Mouse (Mus musculus) thymus, adult 2 months (tissue): ENCODE data around the gene Gpcpd1.

Source experiments
- CTCF ChIP-seq: fragments of 200-500 bp; IDR thresholded peaks from 2 replicates; pipeline ENCODE4 v1.5.1; 2012; ENCODE audit warnings: mild to moderate bottlenecking, control low read depth, low read length, moderate library complexity, borderline replicate concordance; ENCODE audit not compliant: control insufficient read depth, poor library complexity, insufficient read depth; ENCODE audit errors: extremely low read depth
- POLR2A ChIP-seq: fragments of 200-500 bp; IDR thresholded peaks from 2 replicates; pipeline ENCODE4 v1.6.1; 2012; ENCODE audit warnings: mild to moderate bottlenecking, low read length, control low read depth, moderate library complexity; ENCODE audit not compliant: control insufficient read depth, poor library complexity, insufficient read depth; ENCODE audit errors: extremely low read depth

DNA sequence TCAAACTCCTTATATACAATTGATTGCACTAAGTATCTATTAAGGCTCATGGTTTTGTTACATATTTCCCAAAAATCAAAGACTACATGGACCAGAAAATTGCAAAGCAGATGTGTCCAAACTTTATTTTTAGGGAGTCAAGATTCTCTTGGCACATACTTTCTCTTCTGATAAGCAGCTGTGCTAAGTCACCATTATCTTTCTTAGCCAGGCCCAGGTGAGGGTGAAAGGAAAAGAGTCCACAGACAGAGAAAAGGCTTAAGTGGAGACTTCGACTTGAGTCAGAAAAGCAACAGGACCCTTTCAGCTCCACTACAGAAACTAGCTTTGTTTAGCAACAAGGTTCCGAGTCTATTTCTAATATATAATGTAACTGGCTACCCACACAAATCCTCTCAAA, 14.2 kb downstream of the Gpcpd1 start:
- TF ChIP-seq POLR2A (no peak), CTCF (no peak)
